Mouse (Mus musculus): ENCODE data around the gene Ndufs2.

DNA sequence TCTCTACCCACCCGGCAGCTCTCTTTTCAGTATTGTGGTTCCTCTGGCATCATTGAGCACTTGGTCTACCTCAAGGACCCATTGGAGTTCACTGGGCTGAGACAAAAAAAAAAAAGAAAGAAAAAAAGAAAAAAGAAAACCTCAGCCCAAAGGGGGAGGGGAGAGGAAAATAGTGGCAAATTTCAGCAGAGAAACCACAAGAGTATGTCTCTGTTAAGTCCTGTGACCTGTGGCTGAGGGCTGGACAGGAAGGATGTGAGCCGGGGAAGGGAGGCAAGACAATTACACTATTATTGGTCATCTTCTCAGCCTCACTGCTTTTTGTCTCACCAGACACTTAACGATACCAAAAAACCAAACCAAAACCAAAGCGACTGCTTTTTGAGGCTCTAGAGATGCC is 19.3 kb downstream of the Ndufs2 start:
- TF ChIP-seq POLR2A (IDR thresholded peaks at IDR 0.05; ENCODE audit: control insufficient read depth, low read depth, low read length) (no peak), CTCF (IDR thresholded peaks at IDR 0.05; ENCODE audit: control insufficient read depth, insufficient read depth, insufficient replicate concordance, low read depth, low read length) (no peak)
